Mouse (Mus musculus) adrenal gland (tissue): ENCODE results near the gene Tbc1d17.

Experiments used
- intact Hi-C: fragments of 180-260 bp; cut with DNase I; formaldehyde crosslinking; loops from one replicate; pipeline ENCODE4 v1.15.1; 2025

Gene Tbc1d17

DNA sequence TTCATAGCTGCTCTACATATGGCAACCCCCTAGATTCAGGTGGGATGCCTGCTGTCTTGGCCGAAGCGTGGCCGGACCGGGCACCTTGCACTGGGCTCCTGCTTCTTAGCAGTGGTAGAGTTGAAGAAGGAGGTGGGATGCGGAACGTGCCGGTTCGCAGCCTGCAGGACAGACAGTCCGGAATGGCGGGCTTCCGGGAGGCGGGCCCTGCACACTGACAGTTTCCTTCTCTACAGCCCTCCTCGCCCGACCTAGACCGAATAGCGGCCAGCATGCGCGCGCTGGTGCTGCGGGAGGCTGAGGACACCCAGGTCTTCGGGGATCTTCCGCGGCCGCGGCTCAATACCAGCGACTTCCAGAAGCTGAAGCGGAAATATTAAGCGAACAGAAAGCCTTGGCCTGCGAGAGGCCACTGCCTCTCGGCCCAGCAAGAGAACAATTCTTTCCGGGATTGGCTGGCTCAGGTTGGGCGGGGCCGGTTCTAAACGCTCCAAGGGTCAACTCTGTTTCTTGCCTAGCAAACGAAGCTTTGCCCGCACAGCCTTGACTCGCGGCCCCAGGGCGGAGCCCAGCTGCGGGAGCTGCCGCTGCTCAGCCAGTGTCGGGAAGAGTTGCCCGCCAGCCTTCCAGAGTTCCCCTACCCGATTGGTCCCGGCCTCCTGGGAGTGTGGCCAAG, 5.6 kb upstream of the Tbc1d17 start:
- intact Hi-C loops: loop anchor here (5.0 kb wide), 1 partner anchor 38 kb away; the partner anchor contains the start of gene Med25

DNA sequence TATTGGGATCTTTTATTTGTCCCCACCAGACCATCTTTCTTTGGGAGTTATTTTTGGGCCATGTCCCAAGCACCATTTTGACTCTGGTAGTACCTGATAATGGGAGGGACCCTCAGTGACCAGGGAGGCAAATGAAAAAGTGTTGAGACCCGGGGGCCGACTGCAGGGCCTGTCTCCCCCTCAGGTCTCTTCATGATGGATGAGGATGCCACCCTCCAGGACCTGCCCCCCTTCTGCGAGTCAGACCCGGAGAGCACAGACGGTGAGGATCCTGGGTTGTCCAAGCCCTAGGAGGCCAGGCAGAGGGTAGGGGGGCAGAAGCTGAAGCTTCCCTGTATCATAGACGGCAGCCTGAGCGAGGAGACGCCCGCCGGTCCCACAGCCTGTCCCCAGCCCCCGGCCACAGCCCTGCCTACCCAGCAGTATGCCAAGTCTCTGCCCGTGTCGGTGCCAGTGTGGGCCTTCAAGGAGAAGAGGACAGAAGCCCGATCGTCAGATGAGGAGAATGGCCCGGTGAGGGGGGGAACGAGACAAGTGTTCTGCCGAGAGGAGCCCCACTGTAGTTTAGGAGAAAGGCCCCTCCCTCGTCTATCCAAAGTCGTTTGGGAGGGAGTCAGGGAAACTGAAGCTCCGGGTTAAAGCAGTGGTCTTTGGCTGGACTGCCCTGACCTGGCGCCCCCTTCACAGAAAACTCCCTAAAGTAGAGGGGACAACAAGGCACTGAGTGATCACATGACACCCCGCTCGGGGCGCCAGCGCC, 4.9 kb upstream of the Tbc1d17 start:
- intact Hi-C loops: no loop called here

DNA sequence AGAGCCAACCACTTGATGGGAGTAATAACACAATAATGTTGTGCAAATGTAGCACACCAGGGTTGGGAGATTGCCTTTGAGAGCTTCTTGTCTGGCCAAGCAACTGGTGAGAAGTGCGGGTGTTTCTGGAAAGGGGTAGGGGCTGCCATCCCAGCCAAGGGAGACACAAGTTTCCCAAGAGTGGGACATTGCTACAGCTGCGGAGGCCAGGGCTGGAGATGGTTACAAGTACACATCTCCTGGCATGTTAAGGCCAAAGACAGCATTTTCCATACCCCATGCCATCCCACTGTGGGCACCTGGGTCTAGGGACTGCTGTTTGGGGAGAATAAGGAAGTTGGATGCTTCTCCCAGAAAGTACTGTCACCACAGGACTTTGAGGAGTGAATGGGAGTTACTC, 4.2 kb upstream of the Tbc1d17 start:
- intact Hi-C loops: no loop called here

DNA sequence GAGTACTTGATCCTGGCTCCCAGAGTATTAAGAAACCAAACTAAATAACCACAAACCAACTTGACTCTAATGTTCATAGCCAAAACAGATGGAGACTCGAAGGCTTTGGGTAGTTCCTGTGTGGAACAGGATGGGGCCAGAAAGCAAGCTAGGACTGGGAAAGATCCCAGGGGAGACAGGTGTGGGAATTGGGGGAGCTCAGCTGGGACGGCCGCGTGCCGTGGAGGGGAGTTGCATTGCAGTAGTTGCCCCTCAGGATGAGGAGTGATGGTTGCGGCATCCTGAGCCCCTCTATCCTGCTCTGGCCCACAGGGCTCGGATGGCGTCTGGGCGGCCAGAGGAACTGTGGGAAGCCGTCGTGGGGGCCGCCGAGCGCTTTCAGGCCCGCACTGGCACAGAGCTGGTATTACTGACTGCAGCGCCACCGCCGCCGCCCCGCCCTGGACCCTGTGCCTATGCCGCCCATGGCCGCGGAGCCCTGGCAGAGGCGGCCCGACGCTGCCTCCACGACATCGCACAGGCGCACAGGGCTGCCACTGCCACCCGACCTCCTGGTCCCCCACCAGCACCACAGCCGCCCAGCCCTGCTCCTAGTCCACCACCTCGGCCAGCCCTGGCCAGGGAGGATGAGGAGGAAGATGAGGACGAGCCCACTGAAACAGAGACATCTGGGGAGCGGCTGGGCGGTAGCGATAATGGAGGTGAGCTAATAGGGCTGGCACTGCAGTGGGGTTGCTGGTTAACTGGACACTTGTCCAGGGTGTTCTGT, 3.6 kb upstream of the Tbc1d17 start:
- intact Hi-C loops: no loop called here

DNA sequence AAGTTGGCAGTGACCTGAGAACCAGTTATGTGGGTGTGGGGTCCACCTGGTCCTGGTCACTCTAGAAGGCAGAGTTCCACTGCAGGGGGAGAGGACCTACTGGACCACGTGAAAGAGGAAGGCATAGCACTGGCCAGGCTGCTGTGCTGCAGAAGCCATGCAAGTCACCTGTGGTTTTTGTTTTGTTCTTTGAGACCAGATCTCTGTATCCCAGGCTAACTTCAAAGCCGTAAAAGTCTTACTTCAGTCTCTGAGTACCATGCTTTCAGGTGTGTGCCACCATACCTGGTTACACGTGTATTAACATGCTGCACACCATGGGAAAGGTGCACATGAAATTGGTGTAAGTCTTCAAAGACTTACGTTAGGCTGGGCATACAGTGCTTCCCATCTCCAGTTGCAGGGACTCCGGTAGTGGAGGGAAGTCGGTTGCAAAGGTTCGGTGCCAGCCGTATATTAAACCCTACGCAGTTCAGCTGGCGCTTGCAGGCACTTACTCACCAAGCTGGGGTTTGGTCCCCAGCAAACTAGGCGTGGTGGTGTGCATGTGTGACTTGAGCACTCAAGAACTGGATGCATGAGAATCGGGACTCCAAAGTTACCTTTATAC, 2.9 kb upstream of the Tbc1d17 start:
- intact Hi-C loops: no loop called here

DNA sequence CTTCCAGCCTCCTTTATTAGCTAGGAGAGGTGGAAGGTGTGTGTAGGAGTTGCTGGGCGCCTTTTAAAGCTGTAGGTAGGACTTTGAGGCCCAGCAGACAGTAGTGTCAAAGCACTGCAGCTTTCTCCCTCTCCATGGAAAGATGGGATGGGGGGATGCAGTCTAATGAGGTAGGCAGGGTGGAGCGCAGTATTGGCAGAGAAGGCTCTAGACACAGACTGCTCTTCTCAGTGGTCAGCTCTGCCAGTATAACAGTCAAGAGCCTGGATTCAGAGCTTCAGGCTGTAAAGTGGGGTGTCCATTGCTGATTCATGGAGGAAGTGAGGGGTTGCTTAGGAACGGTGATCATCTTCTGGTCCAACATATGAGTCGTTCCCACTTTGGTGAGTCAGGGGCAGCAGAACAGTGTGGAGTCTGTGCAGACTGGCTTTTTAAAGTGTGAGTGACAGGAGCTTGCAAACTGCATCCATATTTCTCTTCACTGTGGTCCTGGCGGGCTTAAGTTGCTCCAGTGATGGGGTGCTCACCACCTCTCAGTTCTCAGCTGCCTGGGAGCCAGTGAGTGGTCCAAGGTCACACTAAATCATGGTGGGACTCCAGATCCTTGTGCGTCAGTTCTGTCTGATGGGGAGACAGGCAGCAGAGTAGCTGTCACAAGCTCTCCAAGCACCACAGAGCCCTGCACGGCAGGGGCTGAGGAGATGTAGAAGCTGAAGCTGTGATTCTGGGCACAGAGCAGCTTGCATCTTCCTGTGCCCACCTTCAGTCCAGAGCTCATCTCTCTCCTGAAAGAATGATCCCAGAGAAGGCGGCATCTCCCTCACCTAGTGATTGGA, 2.1 kb upstream of the Tbc1d17 start:
- intact Hi-C loops: no loop called here

DNA sequence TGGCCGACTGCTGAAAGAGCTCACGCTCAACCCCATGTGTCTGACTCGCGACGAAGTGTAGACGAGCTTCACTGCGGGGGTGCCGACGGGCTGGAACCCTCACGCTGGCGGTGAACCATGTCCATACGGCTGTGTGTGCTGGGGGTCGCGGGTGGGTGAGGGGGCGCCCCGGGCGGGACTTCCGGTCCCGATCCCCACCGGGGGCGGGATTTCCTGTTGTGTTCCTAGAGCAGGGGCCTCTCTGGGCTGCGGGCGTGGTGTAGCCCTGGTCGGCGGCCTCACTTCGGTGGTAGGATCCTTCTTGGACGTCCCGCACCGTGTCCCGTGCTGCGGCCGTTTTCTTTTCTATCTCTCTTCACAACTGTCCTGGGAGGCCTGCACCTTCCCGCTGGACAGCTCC, 1.3 kb upstream of the Tbc1d17 start:
- intact Hi-C loops: no loop called here

DNA sequence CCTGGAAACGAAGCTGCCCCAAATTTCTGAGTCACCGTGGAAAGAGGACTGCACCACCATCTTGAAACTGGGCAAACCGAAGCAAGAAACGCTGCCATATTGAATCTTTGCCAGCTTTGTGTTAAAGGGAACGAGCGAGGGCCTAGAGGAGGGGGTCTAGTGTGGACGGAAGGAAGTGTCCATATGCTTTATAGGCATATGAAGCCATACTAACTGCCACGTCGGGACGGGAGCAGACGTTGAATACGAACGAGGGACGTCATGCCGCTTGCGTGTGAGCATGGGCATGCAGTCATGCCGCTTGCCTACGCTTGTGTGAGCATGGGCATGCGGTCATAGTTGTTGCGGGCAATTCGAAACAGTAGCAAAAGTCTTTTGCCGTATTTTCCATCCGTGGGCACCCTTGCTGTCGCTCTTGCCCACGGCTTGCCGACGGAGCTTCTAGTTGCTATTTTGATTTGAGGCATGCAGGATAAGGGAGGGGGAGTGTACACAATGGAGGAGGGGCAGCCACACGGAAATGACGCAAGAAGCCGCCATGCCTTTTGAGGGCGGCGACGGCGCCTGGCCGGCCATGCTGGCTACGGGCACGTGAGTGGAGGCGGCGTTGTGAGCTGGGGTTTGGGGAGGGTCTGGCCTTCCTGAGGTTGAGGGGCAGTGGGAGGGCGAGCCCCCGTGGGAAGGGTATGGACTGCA, 685 bp upstream of the Tbc1d17 start:
- intact Hi-C loops: no loop called here

DNA sequence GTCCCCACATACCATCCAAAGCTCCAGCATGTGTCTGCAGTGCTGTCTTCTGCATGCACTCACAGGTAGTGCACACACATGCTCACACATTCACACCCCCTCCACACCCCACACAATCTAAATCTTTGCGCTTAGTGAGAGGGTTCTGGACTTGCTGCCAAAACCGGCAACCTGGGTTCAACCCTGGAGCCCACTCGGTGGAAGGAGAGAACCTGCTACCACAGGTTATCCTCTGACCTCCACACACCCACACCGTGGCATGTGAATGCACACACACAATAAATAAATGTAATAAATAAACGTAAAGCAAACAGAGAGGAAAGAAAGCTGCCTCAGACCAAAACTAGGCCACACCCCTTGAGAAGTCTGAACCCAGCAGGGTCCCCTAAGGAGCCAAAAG, 1.1 kb downstream of the Tbc1d17 start:
- intact Hi-C loops: no loop called here

DNA sequence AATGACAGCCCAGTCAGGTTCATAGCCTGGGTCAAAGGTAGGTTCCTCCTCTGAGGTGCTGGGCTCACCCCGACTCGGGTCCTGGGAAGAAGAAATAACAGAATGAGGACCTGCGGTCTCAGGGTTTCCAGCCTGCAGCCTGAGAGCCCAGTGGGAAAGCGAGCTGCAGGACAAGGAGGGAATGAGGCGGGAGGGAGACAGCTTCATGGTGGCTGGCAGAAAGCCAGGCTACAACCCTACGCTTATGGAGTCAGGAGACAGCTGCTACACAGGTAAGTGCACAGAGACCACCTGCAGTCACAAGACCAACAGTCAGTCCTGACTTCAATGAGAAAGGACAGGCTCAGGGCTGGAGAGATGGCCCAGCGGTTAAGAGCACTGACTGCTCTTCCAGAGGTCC, 2.1 kb downstream of the Tbc1d17 start:
- intact Hi-C loops: no loop called here

DNA sequence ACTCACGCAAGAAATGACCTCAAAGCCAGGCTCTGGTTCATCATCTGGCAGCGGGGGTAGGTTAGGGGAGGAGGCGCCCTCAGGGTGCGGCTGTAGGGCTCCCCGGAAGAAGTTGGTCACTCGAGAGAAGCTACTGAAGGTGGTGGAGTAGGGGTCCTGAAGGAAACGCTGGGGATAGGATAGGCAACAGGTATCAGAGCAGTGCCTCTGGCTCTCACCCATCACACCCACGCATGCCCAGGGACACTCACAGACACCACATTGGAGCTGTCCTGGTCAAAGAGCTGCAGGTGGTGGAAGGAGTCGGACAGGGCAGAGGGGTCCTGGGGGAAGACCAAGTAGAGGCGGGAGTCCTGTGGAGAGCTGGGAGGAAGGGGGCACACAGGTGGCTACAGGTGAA, 3.9 kb downstream of the Tbc1d17 start:
- intact Hi-C loops: no loop called here

DNA sequence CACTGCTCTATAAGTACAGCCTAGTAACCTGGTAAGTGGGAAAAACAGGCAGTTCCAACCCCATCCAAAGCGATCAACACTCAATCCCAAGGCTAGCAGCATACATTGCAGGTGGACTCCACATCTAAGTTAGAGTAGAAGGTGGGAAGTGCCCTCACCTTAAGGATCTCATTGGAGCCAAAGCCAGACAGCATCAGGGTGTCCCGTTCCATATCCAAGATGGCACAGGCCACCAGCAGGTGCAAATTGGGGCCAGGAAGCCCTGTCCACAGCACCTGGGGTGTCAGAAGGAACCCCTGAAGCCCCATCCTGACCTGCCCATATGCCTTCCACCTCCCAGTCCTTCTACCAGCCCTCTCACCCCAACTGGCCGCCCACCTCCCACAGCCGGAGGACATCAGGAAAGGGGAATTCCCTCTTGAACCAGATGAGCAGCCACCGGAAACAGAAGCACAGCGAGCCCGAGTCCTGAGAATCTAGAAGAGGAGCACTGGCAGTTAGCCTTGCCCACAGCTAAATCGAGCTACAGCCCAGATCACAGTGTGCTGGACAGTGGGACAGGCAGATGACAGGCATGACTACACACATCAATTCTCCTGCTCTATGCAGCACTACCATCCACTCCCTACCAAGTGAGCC, 6.9 kb downstream of the Tbc1d17 start:
- intact Hi-C loops: no loop called here

DNA sequence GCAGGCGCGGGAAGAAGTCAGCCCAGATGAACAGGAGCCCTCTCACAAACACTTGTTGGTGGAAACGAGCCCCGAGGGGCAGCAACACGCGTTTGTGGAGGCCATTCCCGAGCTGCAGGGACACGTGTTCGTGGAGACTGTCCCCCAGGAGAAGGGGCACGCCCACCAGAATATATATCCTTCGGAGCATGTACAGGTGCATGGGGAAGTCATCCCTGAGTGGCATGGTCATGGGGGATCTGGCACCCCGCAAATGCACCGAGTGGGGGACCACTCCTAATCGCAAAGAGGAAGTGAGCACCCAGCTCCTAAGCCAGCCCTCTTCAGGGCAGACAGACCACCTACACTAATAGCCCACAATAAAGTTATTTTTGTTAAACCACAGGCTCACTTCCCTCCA, 8.5 kb downstream of the Tbc1d17 start:
- intact Hi-C loops: no loop called here

DNA sequence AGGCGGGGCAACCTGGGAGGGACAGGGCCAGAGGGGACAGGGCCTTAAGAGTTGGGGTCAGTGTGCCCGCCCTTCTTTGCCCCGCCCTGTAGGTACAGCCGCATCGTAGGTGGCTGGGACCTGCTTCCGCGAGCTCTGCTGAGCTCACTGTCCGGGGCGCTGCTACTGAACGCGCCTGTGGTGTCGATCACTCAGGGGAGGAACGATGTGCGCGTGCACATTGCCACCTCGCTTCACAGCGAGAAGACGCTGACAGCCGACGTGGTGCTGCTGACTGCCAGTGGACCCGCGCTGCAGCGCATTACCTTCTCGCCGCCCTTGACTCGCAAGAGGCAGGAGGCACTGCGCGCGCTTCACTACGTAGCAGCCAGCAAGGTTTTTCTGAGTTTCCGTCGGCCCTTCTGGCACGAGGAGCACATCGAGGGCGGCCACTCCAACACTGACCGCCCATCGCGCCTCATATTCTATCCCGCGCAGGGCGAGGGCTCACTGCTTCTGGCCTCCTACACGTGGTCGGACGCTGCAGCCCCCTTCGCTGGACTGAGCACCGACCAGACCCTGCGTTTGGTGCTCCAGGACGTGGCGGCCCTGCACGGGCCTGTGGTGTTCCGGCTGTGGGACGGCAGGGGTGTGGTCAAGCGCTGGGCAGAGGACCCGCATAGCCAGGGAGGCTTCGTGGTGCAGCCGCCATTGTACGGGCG, 9.2 kb downstream of the Tbc1d17 start:
- intact Hi-C loops: no loop called here

DNA sequence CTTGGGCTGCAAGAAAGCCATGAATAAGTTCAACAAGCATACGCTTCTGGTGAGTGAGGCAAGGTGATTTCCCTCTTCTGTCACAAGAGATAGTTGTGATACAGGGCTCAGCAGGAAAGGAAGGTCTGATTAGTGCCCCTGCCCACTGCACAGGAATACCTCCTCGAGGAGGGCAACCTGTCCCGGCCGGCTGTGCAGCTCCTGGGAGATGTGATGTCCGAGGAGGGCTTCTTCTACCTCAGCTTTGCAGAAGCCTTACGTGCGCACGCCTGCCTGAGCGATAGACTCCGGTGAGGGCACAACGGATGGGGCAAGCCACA, 9.7 kb downstream of the Tbc1d17 start:
- intact Hi-C loops: no loop called here

DNA sequence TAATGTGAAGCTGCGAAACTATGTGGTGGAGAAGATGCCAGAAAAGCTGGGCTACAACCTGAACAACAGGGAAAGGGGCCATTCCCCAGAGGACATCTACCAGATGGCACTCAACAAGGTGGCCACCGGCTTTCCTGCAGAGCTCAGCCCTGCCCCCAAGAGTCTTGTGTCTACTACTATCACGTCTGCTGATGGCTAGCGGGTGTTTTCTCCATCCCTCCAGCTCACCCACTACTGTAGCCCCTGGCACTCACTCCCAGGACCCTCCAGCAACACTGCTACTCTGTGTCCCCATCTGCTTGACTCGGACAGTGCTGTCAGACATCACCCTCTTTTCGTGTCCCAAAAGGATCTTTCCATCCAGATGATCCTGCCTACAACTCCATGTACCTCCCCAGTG, 10.8 kb downstream of the Tbc1d17 start:
- intact Hi-C loops: no loop called here

DNA sequence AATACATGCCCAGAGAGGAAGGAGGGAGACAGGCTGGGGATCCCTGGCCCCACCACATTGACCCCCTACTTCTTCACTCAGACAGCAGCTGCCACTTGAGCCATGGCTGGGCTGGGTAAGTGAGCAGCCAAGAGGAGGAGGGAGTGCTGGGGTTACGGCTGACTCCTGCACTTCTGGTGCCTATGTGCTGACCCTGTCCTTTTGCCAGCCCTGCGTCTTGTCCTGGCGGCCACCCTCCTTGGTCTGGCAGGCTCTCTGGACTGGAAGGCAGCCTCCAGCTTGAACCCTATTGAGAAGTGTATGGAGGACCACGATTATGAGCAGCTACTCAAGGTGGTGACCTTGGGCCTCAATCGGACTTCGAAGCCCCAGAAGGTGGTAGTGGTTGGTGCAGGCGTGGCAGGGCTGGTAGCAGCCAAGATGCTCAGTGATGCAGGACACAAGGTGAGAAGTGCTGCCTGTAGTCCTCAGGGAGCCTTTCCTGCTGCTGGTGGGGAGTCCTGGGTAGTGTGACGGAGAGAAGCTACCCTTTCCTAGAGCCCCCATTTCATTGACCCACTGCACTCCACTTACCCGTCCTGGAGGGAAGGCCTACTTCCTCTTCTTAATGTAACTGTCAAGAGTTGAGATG, 12.3 kb downstream of the Tbc1d17 start:
- intact Hi-C loops: no loop called here

DNA sequence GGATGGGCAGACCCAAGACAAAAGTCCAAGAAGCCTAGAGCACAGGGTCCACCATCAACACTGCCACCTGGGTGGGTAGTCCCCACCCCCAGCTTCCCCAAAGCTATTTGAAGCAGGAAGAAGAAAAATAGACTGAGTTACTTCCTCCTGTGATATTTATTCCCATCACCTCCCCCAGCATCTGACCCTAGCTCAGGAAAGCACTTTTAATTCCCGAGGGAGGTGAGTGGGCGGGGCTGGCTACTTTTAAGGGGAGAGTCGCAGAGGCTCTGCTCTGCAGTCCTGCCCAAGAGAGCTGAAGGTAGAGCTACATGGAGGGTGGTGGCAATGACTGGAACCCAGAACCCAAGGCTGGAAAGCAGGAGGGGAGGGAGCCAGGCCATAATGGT, 12.9 kb downstream of the Tbc1d17 start:
- intact Hi-C loops: no loop called here
